Mouse (Mus musculus) adrenal gland, adult 18-20 months (tissue): ENCODE data around the gene Maml3. TPM values are rescaled to one million over a fixed set of nuclear protein-coding genes. Genes with fewer than 3 reads are reported as not detected.

Experiments
- DNase-seq, 2 experiments: peaks; one replicate each; pipeline ENCODE4 v3.0.0; 2021 to 2022; ENCODE audit warnings: low spot score in 2 of 2
- total RNA-seq, 2 experiments: library from RNA; stranded (reverse); gene quantifications; 1 replicate in 1 of 2; 2 replicates in 1 of 2; pipeline ENCODE4 v1.2.3; 2021

Gene Maml3
- total RNA-seq, 2 experiments from 2014 or later: 6.4 to 8.2 TPM

- no peak for DNase-seq
Measured at GRCm38 (mm10) chr3:51916060-51916870, 188.6 kb downstream of the Maml3 start.

GRCm38 (mm10) chr3:51915415-51915814 lies 189.5 kb downstream of the Maml3 start:
- DNase-seq: no peak

- DNase-seq: no peak
Measured at GRCm38 (mm10) chr3:51914900-51915299, 190.0 kb downstream of the Maml3 start.

GRCm38 (mm10) chr3:51913498-51913897 lies 191.4 kb downstream of the Maml3 start:
- no peak for DNase-seq

GRCm38 (mm10) chr3:51912214-51912613 lies 192.7 kb downstream of the Maml3 start:
- DNase-seq: no peak

- DNase-seq: peak in 1 of 2 experiments; percentile 11
Measured at GRCm38 (mm10) chr3:51908437-51908990, 196.4 kb downstream of the Maml3 start.

GRCm38 (mm10) chr3:51907113-51907860 lies 197.6 kb downstream of the Maml3 start:
- peak in 1 of 2 experiments; percentile 10 for DNase-seq

GRCm38 (mm10) chr3:51905903-51906302 lies 199.0 kb downstream of the Maml3 start:
- DNase-seq: peak in 1 of 2 experiments; percentile 4

- DNase-seq: peak in 1 of 2 experiments; percentile 9
Measured at GRCm38 (mm10) chr3:51904357-51904855, 200.5 kb downstream of the Maml3 start.

GRCm38 (mm10) chr3:51901151-51901550 lies 203.7 kb downstream of the Maml3 start:
- DNase-seq: peak in 1 of 2 experiments; percentile 7

GRCm38 (mm10) chr3:51894514-51894913 lies 210.4 kb downstream of the Maml3 start:
- peak in 1 of 2 experiments; percentile 37 for DNase-seq

- peak in 1 of 2 experiments; percentile 1 for DNase-seq
Measured at GRCm38 (mm10) chr3:51891562-51892119, 213.2 kb downstream of the Maml3 start.

GRCm38 (mm10) chr3:51890181-51890580 lies 214.7 kb downstream of the Maml3 start:
- DNase-seq: peak in 1 of 2 experiments; percentile 16

GRCm38 (mm10) chr3:51889776-51890175 lies 215.1 kb downstream of the Maml3 start:
- DNase-seq: peak; percentile 31 to 32

GRCm38 (mm10) chr3:51888662-51889433 lies 216.0 kb downstream of the Maml3 start:
- DNase-seq: peak in 1 of 2 experiments; percentile 15

GRCm38 (mm10) chr3:51888295-51888661 lies 216.6 kb downstream of the Maml3 start:
- DNase-seq: peak in 1 of 2 experiments; percentile 20

- no peak for DNase-seq
Measured at GRCm38 (mm10) chr3:51885920-51886319, 219.0 kb downstream of the Maml3 start.

GRCm38 (mm10) chr3:51885487-51885886 lies 219.4 kb downstream of the Maml3 start:
- DNase-seq: no peak

- DNase-seq: no peak
Measured at GRCm38 (mm10) chr3:51881981-51882380, 222.9 kb downstream of the Maml3 start.

GRCm38 (mm10) chr3:51881393-51881792 lies 223.5 kb downstream of the Maml3 start:
- no peak for DNase-seq
